Mouse (Mus musculus): ENCODE measurements around the gene Dact2. TPM values are rescaled to one million over a fixed set of nuclear protein-coding genes. Genes with fewer than 3 reads are reported as not detected.

Dact2 gene
- total and polyA plus RNA-seq, 3 experiments: not detected

DNA sequence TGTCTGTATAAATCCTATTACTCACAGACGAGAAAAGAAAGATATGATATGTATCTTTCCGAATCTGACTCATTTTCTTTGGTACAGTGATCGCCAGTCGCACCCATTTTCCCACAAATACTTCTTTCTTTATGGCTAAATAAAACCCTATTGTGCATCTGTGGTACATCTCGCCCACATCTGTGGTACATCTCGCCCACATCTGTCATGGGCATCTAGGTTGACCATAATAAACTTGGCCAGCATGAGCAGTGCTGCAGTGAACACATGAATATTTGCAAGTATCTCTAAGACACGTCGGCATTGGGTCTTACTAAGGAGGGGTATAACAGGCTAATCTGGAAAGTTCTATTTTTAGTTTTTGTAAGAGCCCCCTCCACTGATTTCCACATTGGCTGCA lies 38.5 kb upstream of the Dact2 start:
- no peak for TF ChIP-seq ZKSCAN1 (IDR thresholded peaks at IDR 0.05; ENCODE audit: low read depth, low read length)
- TF ChIP-seq CHD2 (IDR thresholded peaks at IDR 0.05; ENCODE audit: low read length): no peak
- no peak for TF ChIP-seq EP300 (IDR thresholded peaks at IDR 0.05; ENCODE audit: low read depth in 1 of 2, low read length in 2 of 2)
- Histone ChIP-seq H3K4me3 (ENCODE audit: control insufficient read depth in 1 of 2, insufficient read depth in 1 of 2, low read depth in 2 of 2, low read length in 2 of 2) (no peak overlapping the region), H3K9ac (ENCODE audit: control insufficient read depth, low read depth, low read length, poor library complexity, severe bottlenecking) (no peak overlapping the region), H3K4me1 (ENCODE audit: control insufficient read depth in 1 of 2, insufficient read depth in 2 of 2, low read length in 2 of 2) (no peaks in the 10 kb centered on the region), H3K9me3 (replicated peaks; ENCODE audit: insufficient read depth, low read length) (no peaks in the 10 kb centered on the region), H3K27me3 (ENCODE audit: control insufficient read depth in 1 of 2, insufficient read depth in 2 of 2, low read length in 2 of 2) (no peaks in the 10 kb centered on the region), H3K27ac (ENCODE audit: control insufficient read depth, low read depth, low read length) (no peak overlapping the region), H3K36me3 (ENCODE audit: control insufficient read depth in 1 of 2, insufficient read depth in 2 of 2, low read length in 2 of 2) (no peaks in the 10 kb centered on the region), H3K79me2 (ENCODE audit: control insufficient read depth, insufficient read depth, low read length, poor library complexity) (no peaks in the 10 kb centered on the region)
- no peak for DNase-seq (ENCODE audit: low read depth, low spot score)

- H3K27me3 ChIP-seq (ENCODE audit: control insufficient read depth in 1 of 2, insufficient read depth in 2 of 2, low read length in 2 of 2): no peaks in the 10 kb centered on the region
Measured at GRCm38 (mm10) chr17:14239960-14240359, 35.9 kb upstream of the Dact2 start.

GRCm38 (mm10) chr17:14237134-14237533 lies 33.0 kb upstream of the Dact2 start:
- no peaks in the 10 kb centered on the region for H3K4me1 ChIP-seq (ENCODE audit: control insufficient read depth in 1 of 2, insufficient read depth in 2 of 2, low read length in 2 of 2)
- H3K9me3 ChIP-seq (replicated peaks; ENCODE audit: insufficient read depth, low read length): no peaks in the 10 kb centered on the region
- H3K79me2 ChIP-seq (ENCODE audit: control insufficient read depth, insufficient read depth, low read length, poor library complexity): no peaks in the 10 kb centered on the region
- no peak overlapping the region for H3K27ac ChIP-seq (ENCODE audit: control insufficient read depth, low read depth, low read length)
- H3K4me3 ChIP-seq (ENCODE audit: control insufficient read depth in 1 of 2, insufficient read depth in 1 of 2, low read depth in 2 of 2, low read length in 2 of 2): no peak overlapping the region
- TF ChIP-seq CHD1 (IDR thresholded peaks at IDR 0.05; ENCODE audit: low read depth, low read length) (no peak), EP300 (IDR thresholded peaks at IDR 0.05; ENCODE audit: low read depth in 1 of 2, low read length in 2 of 2) (no peak), ZC3H11A (IDR thresholded peaks at IDR 0.05; ENCODE audit: low read depth, low read length) (no peak), MYB (IDR thresholded peaks at IDR 0.05; ENCODE audit: low read depth, low read length) (no peak), ELF1 (IDR thresholded peaks at IDR 0.05; ENCODE audit: low read depth, low read length) (no peak), RCOR1 (IDR thresholded peaks at IDR 0.05; ENCODE audit: low read depth, low read length) (no peak), POLR2A (IDR thresholded peaks at IDR 0.05; ENCODE audit: control insufficient read depth in 1 of 2, insufficient read depth in 1 of 2, low read depth in 1 of 2, low read length in 2 of 2, poor library complexity in 1 of 2) (no peak), CTCF (IDR thresholded peaks at IDR 0.05 in 2 of 3, conservative IDR thresholded peaks at IDR 0.05 in 1 of 3; ENCODE audit: control insufficient read depth in 1 of 3, insufficient read depth in 1 of 3, low read depth in 2 of 3, low read length in 3 of 3, poor library complexity in 1 of 3, severe bottlenecking in 1 of 3) (no peak), MYC (IDR thresholded peaks at IDR 0.05; ENCODE audit: low read depth, low read length) (no peak), MXI1 (IDR thresholded peaks at IDR 0.05; ENCODE audit: low read depth, low read length) (no peak), POLR2AphosphoS5 (IDR thresholded peaks at IDR 0.05; ENCODE audit: borderline replicate concordance, low read depth, low read length) (no peak)
- no peak overlapping the region for H3K9ac ChIP-seq (ENCODE audit: control insufficient read depth, low read depth, low read length, poor library complexity, severe bottlenecking)
- no peaks in the 10 kb centered on the region for H3K27me3 ChIP-seq (ENCODE audit: control insufficient read depth in 1 of 2, insufficient read depth in 2 of 2, low read length in 2 of 2)
- no peaks in the 10 kb centered on the region for H3K36me3 ChIP-seq (ENCODE audit: control insufficient read depth in 1 of 2, insufficient read depth in 2 of 2, low read length in 2 of 2)
- DNase-seq (ENCODE audit: low read depth, low spot score): no peak

More at GRCm38 (mm10) chr17:14239960-14240359, 35.9 kb upstream of the Dact2 start:
- no peak for DNase-seq (ENCODE audit: low read depth, low spot score)
- H3K36me3 ChIP-seq (ENCODE audit: control insufficient read depth in 1 of 2, insufficient read depth in 2 of 2, low read length in 2 of 2): no peaks in the 10 kb centered on the region
- no peak for TF ChIP-seq KAT2A (conservative IDR thresholded peaks at IDR 0.05; ENCODE audit: low read depth, low read length)
- no peak for TF ChIP-seq USF1 (IDR thresholded peaks at IDR 0.05; ENCODE audit: low read depth, low read length)
- TF ChIP-seq ETS1 (IDR thresholded peaks at IDR 0.05; ENCODE audit: low read depth, low read length): no peak
- no peak for TF ChIP-seq GABPA (IDR thresholded peaks at IDR 0.05; ENCODE audit: low read depth, low read length)
- no peak for TF ChIP-seq E2F4 (IDR thresholded peaks at IDR 0.05; ENCODE audit: borderline replicate concordance, low read depth, low read length)
- no peak for TF ChIP-seq MAZ (IDR thresholded peaks at IDR 0.05; ENCODE audit: low read depth, low read length)
- no peak for TF ChIP-seq TBP (IDR thresholded peaks at IDR 0.05; ENCODE audit: low read depth, low read length)
- TF ChIP-seq MEF2A (IDR thresholded peaks at IDR 0.05; ENCODE audit: extremely low read depth, insufficient replicate concordance, low read depth, low read length, poor library complexity, severe bottlenecking): no peak
- no peak for TF ChIP-seq ELF1 (IDR thresholded peaks at IDR 0.05; ENCODE audit: low read depth, low read length)
- TF ChIP-seq SMC3 (IDR thresholded peaks at IDR 0.05; ENCODE audit: low read depth, low read length): no peak
- no peak for TF ChIP-seq JUND (IDR thresholded peaks at IDR 0.05; ENCODE audit: low read depth, low read length)
- no peak for TF ChIP-seq GATA1 (IDR thresholded peaks at IDR 0.05; ENCODE audit: low read depth, low read length)
- TF ChIP-seq UBTF (IDR thresholded peaks at IDR 0.05; ENCODE audit: borderline replicate concordance, insufficient read depth, low read depth, low read length): no peak
- TF ChIP-seq HCFC1 (IDR thresholded peaks at IDR 0.05; ENCODE audit: low read depth, low read length): no peak
- TF ChIP-seq CHD1 (IDR thresholded peaks at IDR 0.05; ENCODE audit: low read depth, low read length): no peak
- H3K27ac ChIP-seq (ENCODE audit: control insufficient read depth, low read depth, low read length): no peak overlapping the region
- H3K4me3 ChIP-seq (ENCODE audit: control insufficient read depth in 1 of 2, insufficient read depth in 1 of 2, low read depth in 2 of 2, low read length in 2 of 2): no peak overlapping the region
- H3K9me3 ChIP-seq (replicated peaks; ENCODE audit: insufficient read depth, low read length): no peaks in the 10 kb centered on the region
- H3K4me1 ChIP-seq (ENCODE audit: control insufficient read depth in 1 of 2, insufficient read depth in 2 of 2, low read length in 2 of 2): no peaks in the 10 kb centered on the region
- H3K79me2 ChIP-seq (ENCODE audit: control insufficient read depth, insufficient read depth, low read length, poor library complexity): no peaks in the 10 kb centered on the region
- H3K9ac ChIP-seq (ENCODE audit: control insufficient read depth, low read depth, low read length, poor library complexity, severe bottlenecking): no peak overlapping the region
